Mouse (Mus musculus) stomach, postnatal 0 days (tissue): Measurements from ENCODE around the gene Uaca.

Source experiments
- CTCF ChIP-seq: IDR thresholded peaks from 2 replicates; pipeline ENCODE4 v1.5.1; 2016; ENCODE audit warnings: antibody characterized with exemption, low read depth, mild to moderate bottlenecking, moderate library complexity
- EP300 ChIP-seq: optimal IDR thresholded peaks from 2 replicates; pipeline ENCODE3; 2016; ENCODE audit warnings: antibody characterized with exemption

- no peak for TF ChIP-seq CTCF
- no peak for TF ChIP-seq EP300
These were observed 126.9 kb downstream of the Uaca start for GRCm38 (mm10) chr9:60921287-60921686.
